Mouse (Mus musculus) ES-Bruce4 (cell line): ENCODE results near the gene Herpud1. TPM values are rescaled to one million over a fixed set of nuclear protein-coding genes. Genes with fewer than 3 reads are reported as not detected.

Source experiments
- H3K27ac ChIP-seq: 2 replicates; pipeline ENCODE4 v1.5.1; 2012; ENCODE audit warnings: low read length, inconsistent platforms; ENCODE audit not compliant: insufficient read depth
- H3K27me3 ChIP-seq: 2 replicates; pipeline ENCODE4 v1.6.1; 2012; ENCODE audit warnings: mild to moderate bottlenecking, low read length, inconsistent platforms; ENCODE audit not compliant: control insufficient read depth, poor library complexity, insufficient read depth, severe bottlenecking
- H3K36me3 ChIP-seq: 2 replicates; pipeline ENCODE4 v1.6.1; 2012; ENCODE audit warnings: inconsistent platforms, mild to moderate bottlenecking, low read length, moderate library complexity; ENCODE audit not compliant: control insufficient read depth, poor library complexity, insufficient read depth, severe bottlenecking
- H3K4me1 ChIP-seq: one replicate; pipeline ENCODE4 v1.8.1; 2011; ENCODE audit warnings: low read length; ENCODE audit not compliant: control insufficient read depth, insufficient read depth
- H3K4me3 ChIP-seq: 2 replicates; pipeline ENCODE4 v1.5.1; 2011; ENCODE audit warnings: low read depth, mild to moderate bottlenecking, low read length
- H3K9ac ChIP-seq: 2 replicates; pipeline ENCODE4 v1.6.1; 2012; ENCODE audit warnings: low read depth, mild to moderate bottlenecking, inconsistent platforms; ENCODE audit not compliant: poor library complexity, severe bottlenecking
- H3K9me3 ChIP-seq: replicated peaks from 2 replicates; pipeline ENCODE4 v1.6.1; 2012; ENCODE audit warnings: mild to moderate bottlenecking, low read length, inconsistent platforms; ENCODE audit not compliant: control insufficient read depth, poor library complexity, insufficient read depth, severe bottlenecking
- CTCF ChIP-seq: IDR thresholded peaks from one replicate; pipeline ENCODE4 v1.8.1; 2011; ENCODE audit warnings: low read depth, low read length
- EP300 ChIP-seq: IDR thresholded peaks from 2 replicates; pipeline ENCODE4 v1.6.1; 2011; ENCODE audit warnings: low read depth, low read length; ENCODE audit not compliant: insufficient read depth
- POLR2A ChIP-seq: IDR thresholded peaks from one replicate; pipeline ENCODE4 v1.8.1; 2011; ENCODE audit warnings: low read length; ENCODE audit not compliant: insufficient read depth
- polyA plus RNA-seq: library from polyadenylated mRNA; stranded (reverse); fragments of >200 nt; gene quantifications from 2 replicates; pipeline ENCODE4 v1.2.4, GENCODE M21; 2011; ENCODE audit warnings: low read depth; ENCODE audit not compliant: missing spikeins, insufficient read depth, insufficient read length

The Herpud1 gene
- polyA plus RNA-seq, 1 experiment = 9.4 TPM

DNA sequence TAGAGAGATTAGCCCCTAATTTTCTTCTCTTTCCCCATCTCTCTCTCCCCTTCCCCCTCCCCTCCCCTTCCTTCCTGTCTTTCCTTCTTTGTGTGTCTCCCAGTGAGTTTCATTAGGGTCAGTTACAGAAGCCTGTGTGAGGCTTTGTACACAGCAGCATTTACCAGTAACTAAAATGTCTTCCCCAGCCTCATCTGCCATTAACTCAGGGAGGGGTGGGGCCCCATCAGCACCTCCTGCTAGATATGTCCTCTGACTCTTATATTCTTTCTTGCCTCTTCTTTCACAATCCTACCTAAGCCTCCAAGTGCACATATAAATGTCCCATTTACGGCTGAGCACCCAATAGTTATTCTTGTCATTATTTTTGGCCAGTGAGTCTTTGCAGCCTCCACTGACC is 54.2 kb downstream of the Herpud1 start:
- TF ChIP-seq EP300 (no peak), CTCF (no peak), POLR2A (no peak)
- Histone ChIP-seq H3K27me3 (0 out of 2 replicates have a peak, but pooled peaks cover 1% of the 10 kb centered on the region), H3K4me1 (no peaks in the 10 kb centered on the region), H3K9me3 (no peaks in the 10 kb centered on the region), H3K36me3 (no peaks in the 10 kb centered on the region), H3K4me3 (no peak overlapping the region), H3K9ac (no peak overlapping the region), H3K27ac (no peak overlapping the region)

DNA sequence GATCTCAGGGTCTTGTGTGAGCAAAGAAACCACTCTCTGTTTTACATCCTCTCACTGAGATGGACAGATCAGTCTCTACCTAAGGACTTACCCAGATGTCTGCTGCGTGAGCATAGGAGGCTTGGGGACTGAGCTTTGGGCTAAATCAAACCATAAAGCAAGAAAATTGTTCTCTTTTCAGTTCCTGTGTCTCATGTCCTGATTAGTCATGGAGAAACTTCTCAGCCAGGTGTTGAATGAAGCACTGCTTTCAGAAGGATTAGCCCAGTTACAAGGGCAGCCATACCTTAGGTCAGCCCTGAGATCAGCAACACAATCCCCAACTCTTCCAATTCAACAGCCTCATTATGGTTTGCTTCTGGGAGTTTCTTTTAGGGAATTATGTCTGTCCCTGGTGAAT is 55.4 kb downstream of the Herpud1 start:
- TF ChIP-seq POLR2A (no peak), EP300 (no peak)
- no peak overlapping the region for H3K9ac ChIP-seq
- H3K36me3 ChIP-seq = no peaks in the 10 kb centered on the region
- 0 out of 2 replicates have a peak, but pooled peaks cover 1% of the 10 kb centered on the region for H3K27me3 ChIP-seq
- no peaks in the 10 kb centered on the region for H3K4me1 ChIP-seq
- H3K27ac ChIP-seq = no peak overlapping the region
- H3K4me3 ChIP-seq = no peak overlapping the region
- no peaks in the 10 kb centered on the region for H3K9me3 ChIP-seq

DNA sequence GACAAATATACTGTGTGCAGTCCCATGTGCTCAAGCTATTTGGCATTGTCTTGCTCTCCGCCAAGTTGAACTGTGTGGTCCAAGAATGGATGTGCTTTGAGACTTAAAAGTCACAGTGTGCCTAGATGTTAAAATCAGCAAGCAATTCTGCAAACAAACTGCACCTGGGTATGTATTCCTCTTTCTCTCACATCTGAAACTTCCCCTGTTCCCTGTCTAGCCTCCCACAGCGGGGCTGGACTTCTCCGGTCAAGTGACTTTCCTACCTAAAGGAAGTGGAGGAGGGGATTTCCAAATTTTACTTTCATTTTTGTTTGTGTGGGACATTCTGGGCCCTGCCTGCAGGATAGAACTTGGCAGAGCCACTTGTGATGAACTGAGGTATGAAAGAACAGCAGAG is 56.9 kb downstream of the Herpud1 start:
- Histone ChIP-seq H3K4me3 (no peak overlapping the region), H3K27ac (no peak overlapping the region), H3K9ac (no peak overlapping the region), H3K36me3 (no peaks in the 10 kb centered on the region), H3K4me1 (no peaks in the 10 kb centered on the region), H3K27me3 (0 out of 2 replicates have a peak, but pooled peaks cover 1% of the 10 kb centered on the region), H3K9me3 (peaks cover 2% of the 10 kb centered on the region)
- TF ChIP-seq CTCF (no peak), EP300 (no peak), POLR2A (no peak)

DNA sequence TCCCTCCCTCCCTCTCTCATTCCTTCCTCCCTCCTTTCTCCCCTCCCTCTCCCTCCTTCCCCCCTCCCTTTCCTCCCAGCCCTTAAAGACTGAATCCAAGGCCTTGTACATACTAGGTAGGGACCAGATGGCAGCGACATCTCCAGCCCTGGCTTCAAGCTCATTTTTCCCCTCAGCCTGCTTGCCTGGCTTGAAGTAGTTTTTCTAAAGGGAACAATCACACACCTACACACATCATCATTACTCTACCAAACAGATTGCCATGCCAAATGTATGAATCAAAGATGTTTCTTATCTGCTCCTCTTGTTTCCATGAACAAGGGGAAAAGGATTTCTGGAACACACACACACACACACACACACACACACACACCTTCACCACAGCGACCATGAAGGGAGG is 58.2 kb downstream of the Herpud1 start:
- Histone ChIP-seq H3K4me3 (no peak overlapping the region), H3K9ac (no peak overlapping the region), H3K27ac (no peak overlapping the region), H3K4me1 (no peaks in the 10 kb centered on the region), H3K9me3 (peaks cover 7% of the 10 kb centered on the region), H3K36me3 (no peaks in the 10 kb centered on the region), H3K27me3 (0 out of 2 replicates have a peak, but pooled peaks cover 1% of the 10 kb centered on the region)
- no peak for TF ChIP-seq POLR2A
- no peak for TF ChIP-seq EP300

Other genes with a start within 250 kb of the Herpud1 start
- gene Mt4, start 249.2 kb upstream of the Herpud1 start, polyA plus RNA-seq = 3.0 TPM in 1 of 2 replicates, not detected in the other
- gene Mt3, start 233.8 kb upstream of the Herpud1 start, polyA plus RNA-seq = 3.9 and 5.4 TPM in 2 replicates
- 1,296 and 1,384 TPM in 2 replicates for gene Mt2, start 213.8 kb upstream of the Herpud1 start, polyA plus RNA-seq
- 867 and 876 TPM in 2 replicates for gene Mt1, start 207.4 kb upstream of the Herpud1 start, polyA plus RNA-seq
- 104 and 106 TPM in 2 replicates for gene Nup93, start 171.9 kb upstream of the Herpud1 start, polyA plus RNA-seq
- gene Slc12a3, start 57.2 kb upstream of the Herpud1 start, polyA plus RNA-seq = 0.20 TPM in 1 of 2 replicates, not detected in the other
- 0.82 and 2.1 TPM in 2 replicates for gene Nlrc5, start 47.9 kb downstream of the Herpud1 start, polyA plus RNA-seq
- 8.6 and 9.8 TPM in 2 replicates for gene Cpne2, start 146.6 kb downstream of the Herpud1 start, polyA plus RNA-seq
- gene Rspry1, start 215.5 kb downstream of the Herpud1 start, polyA plus RNA-seq = 20.4 and 21.3 TPM in 2 replicates
- gene Fam192a, start 215.6 kb downstream of the Herpud1 start, polyA plus RNA-seq = 93.9 and 95.0 TPM in 2 replicates